Comparison of ENCODE assay signal across 10 mouse cellular contexts in the genomic region with DNA sequence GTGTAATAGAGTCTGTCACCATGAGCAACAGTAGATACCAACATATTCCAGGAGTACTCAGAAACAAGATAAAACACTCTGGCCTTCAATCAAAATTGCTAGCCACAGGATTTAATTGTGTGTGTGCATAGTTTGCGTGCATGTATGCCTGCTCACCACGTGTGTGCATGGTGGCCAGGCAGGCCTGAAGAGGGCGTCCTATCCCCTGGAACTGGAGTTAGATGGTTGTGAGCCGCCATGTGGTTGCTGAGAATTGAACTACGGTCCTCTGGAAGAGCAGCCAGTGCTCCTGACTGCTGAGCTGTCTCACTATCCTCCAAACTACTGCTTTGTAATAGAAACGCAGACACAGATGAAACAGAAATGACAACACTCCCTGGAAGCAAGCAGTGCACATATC.
DNase-seq lines count a peak whose midpoint lies in the region; ATAC-seq and TF ChIP-seq lines count a peak whose summit lies in the region.
"Had no signal": no experiment of that assay in that cellular context is flagged by ENCODE, and none has a peak within 500 bp of the region (broad histone marks: within the 10 kb centered on the region; RNA-seq: fewer than 3 reads in every experiment).

No protein-coding gene starts in this region.

- no peak for ATAC-seq in lung, postnatal 0 days
- ATAC-seq in neural tube, embryonic 15.5 days (ENCODE audit: low FRiP score) = no peak

- intact Hi-C loops in heart, adult 2 months (cut with DNase I) = loop anchor here (2.0 kb wide), 1 partner anchor 14 kb away; no protein-coding TSS in a partner anchor
- intact Hi-C loops in heart, postnatal 25 days (cut with DNase I) = no loop called here
- intact Hi-C loops in left cerebral cortex, postnatal 4 days (cut with DNase I) = no loop called here

- WGBS in heart, adult 2 months = 62% methylated on average over 6 of the region's 6 CpGs
- WGBS in lung, postnatal 0 days = 83% methylated on average over 6 of the region's 6 CpGs
- WGBS in neural tube, embryonic 15.5 days = 91% methylated on average over 6 of the region's 6 CpGs

- H3K9me3 ChIP-seq in lung, postnatal 0 days (ENCODE audit: low read length) = no peaks in the 10 kb centered on the region
- H3K9me3 ChIP-seq in neural tube, embryonic 15.5 days (replicated peaks) = no peaks in the 10 kb centered on the region
- H3K9me3 ChIP-seq: limb, embryonic 13.5 days; midbrain, embryonic 12.5 days had no signal

- TF ChIP-seq EP300 in heart, adult 2 months (IDR thresholded peaks at IDR 0.05; ENCODE audit: insufficient read depth, low read depth, low read length) = no peak
- TF ChIP-seq EP300 in lung, postnatal 0 days (IDR thresholded peaks at IDR 0.05) = no peak

- peak overlapping the region; percentile 13 for H3K4me3 ChIP-seq in heart, adult 2 months
- no peak overlapping the region for H3K4me3 ChIP-seq in lung, postnatal 0 days (ENCODE audit: low read depth, low read length)
- no peak overlapping the region for H3K4me3 ChIP-seq in cortical plate, adult 2 months (ENCODE audit: insufficient read depth, low read length)
- H3K4me3 ChIP-seq in neural tube, embryonic 15.5 days (replicated peaks) = no peak overlapping the region
- H3K4me3 ChIP-seq: limb, embryonic 13.5 days; midbrain, embryonic 12.5 days had no signal

- peaks cover 8% of the 10 kb centered on the region for H3K36me3 ChIP-seq in heart, adult 2 months (ENCODE audit: control insufficient read depth, insufficient read depth, low read length)
- peaks cover 11% of the 10 kb centered on the region; the same call in 1 of the 2 replicates for H3K36me3 ChIP-seq in lung, postnatal 0 days (ENCODE audit: insufficient read depth, low read length)
- H3K36me3 ChIP-seq in neural tube, embryonic 15.5 days = peaks cover 28% of the 10 kb centered on the region

- TF ChIP-seq POLR2A in heart, adult 2 months (IDR thresholded peaks at IDR 0.05; ENCODE audit: insufficient read depth, low read depth, low read length) = no peak
- no peak for TF ChIP-seq POLR2A in cortical plate, adult 2 months (IDR thresholded peaks at IDR 0.05; ENCODE audit: extremely low read depth, insufficient read depth, low read length)

- no peaks in the 10 kb centered on the region for H3K27me3 ChIP-seq in heart, adult 2 months (ENCODE audit: control insufficient read depth, insufficient read depth, low read length)
- no peaks in the 10 kb centered on the region for H3K27me3 ChIP-seq in lung, postnatal 0 days (replicated peaks; ENCODE audit: insufficient read depth, low read length)
- no peaks in the 10 kb centered on the region for H3K27me3 ChIP-seq in neural tube, embryonic 15.5 days (replicated peaks)
- H3K27me3 ChIP-seq: limb, embryonic 13.5 days; midbrain, embryonic 12.5 days had no signal

- peak overlapping the region; percentile 80 for H3K27ac ChIP-seq in heart, adult 2 months
- no peak overlapping the region; the same call in 1 of the 2 replicates for H3K27ac ChIP-seq in lung, postnatal 0 days (ENCODE audit: low read length)
- peak overlapping the region; percentile 86 for H3K27ac ChIP-seq in cortical plate, adult 2 months (ENCODE audit: insufficient read depth, low read length)
- peak overlapping the region; percentile 58 for H3K27ac ChIP-seq in neural tube, embryonic 15.5 days (replicated peaks)
- H3K27ac ChIP-seq: limb, embryonic 13.5 days; midbrain, embryonic 12.5 days had no signal

- DNase-seq in heart, adult 2 months = no peak
- DNase-seq in heart, postnatal 25 days (ENCODE audit: low spot score) = no peak
- DNase-seq in lung, postnatal 0 days (ENCODE audit: low spot score) = no peak
- DNase-seq in lung, adult 18-20 months = no peak
- DNase-seq in spleen, adult 12 weeks (ENCODE audit: low spot score) = no peak
- DNase-seq in left cerebral cortex, postnatal 4 days = no peak

- TF ChIP-seq CTCF in heart, adult 2 months (IDR thresholded peaks at IDR 0.05) = peak; percentile 38
- peak; percentile 42 for TF ChIP-seq CTCF in lung, postnatal 0 days (IDR thresholded peaks at IDR 0.05)
- TF ChIP-seq CTCF in cortical plate, adult 2 months (IDR thresholded peaks at IDR 0.05; ENCODE audit: extremely low read depth, insufficient read depth, low read length) = no peak

- H3K79me2 ChIP-seq in heart, adult 2 months (replicated peaks; ENCODE audit: control insufficient read depth, insufficient read depth, low read length) = no peaks in the 10 kb centered on the region

- peaks cover 9% of the 10 kb centered on the region for H3K4me1 ChIP-seq in heart, adult 2 months (ENCODE audit: control insufficient read depth, insufficient read depth, low read length)
- peaks cover 5% of the 10 kb centered on the region; the same call in 1 of the 2 replicates for H3K4me1 ChIP-seq in lung, postnatal 0 days (ENCODE audit: insufficient read depth, low read depth, low read length)
- H3K4me1 ChIP-seq in cortical plate, adult 2 months (ENCODE audit: control insufficient read depth, insufficient read depth, low read length) = peaks cover 15% of the 10 kb centered on the region
- peaks cover 18% of the 10 kb centered on the region for H3K4me1 ChIP-seq in neural tube, embryonic 15.5 days

- H3K4me2 ChIP-seq in lung, postnatal 0 days (replicated peaks; ENCODE audit: low read depth, low read length) = no peak overlapping the region
- no peak overlapping the region for H3K4me2 ChIP-seq in neural tube, embryonic 15.5 days
- H3K4me2 ChIP-seq: limb, embryonic 13.5 days; midbrain, embryonic 12.5 days had no signal

- H3K9ac ChIP-seq in heart, adult 2 months (ENCODE audit: low read depth, low read length) = no peak overlapping the region
- H3K9ac ChIP-seq in lung, postnatal 0 days (replicated peaks; ENCODE audit: low read depth) = no peak overlapping the region
- no peak overlapping the region for H3K9ac ChIP-seq in neural tube, embryonic 15.5 days (replicated peaks)
- H3K9ac ChIP-seq: limb, embryonic 13.5 days; midbrain, embryonic 12.5 days had no signal
